ENCODE assay signal across 10 mouse cellular contexts in genomic region chr9:21635639-21636038, GRCm38 (mm10). TPM values are rescaled to one million over a fixed set of nuclear protein-coding genes. Genes with fewer than 3 reads are reported as not detected.
DNase-seq lines count a peak whose midpoint lies in the region; ATAC-seq lines count a peak whose summit lies in the region.
"Had no signal": no experiment of that assay in that cellular context is flagged by ENCODE, and none has a peak within 500 bp of the region (broad histone marks: within the 10 kb centered on the region; RNA-seq: fewer than 3 reads in every experiment).

No protein-coding gene starts in this region.

- no peaks in the 10 kb centered on the region for H3K27me3 ChIP-seq in heart, embryonic 14.5 days (ENCODE audit: control insufficient read depth, insufficient read depth, low read length)
- no peaks in the 10 kb centered on the region for H3K27me3 ChIP-seq in midbrain, embryonic 14.5 days (ENCODE audit: control insufficient read depth, insufficient read depth, low read length)
- H3K27me3 ChIP-seq in midbrain, embryonic 13.5 days: no peaks in the 10 kb centered on the region
- H3K27me3 ChIP-seq: liver, embryonic 12.5 days had no signal

- H3K4me3 ChIP-seq in heart, embryonic 14.5 days (ENCODE audit: control insufficient read depth in 1 of 2, insufficient read depth in 1 of 2, low read depth in 1 of 2, low read length in 2 of 2): no peak overlapping the region
- no peak overlapping the region for H3K4me3 ChIP-seq in midbrain, embryonic 14.5 days (replicated peaks; ENCODE audit: low read depth, low read length)
- no peak overlapping the region for H3K4me3 ChIP-seq in midbrain, embryonic 13.5 days (replicated peaks)
- H3K4me3 ChIP-seq: liver, embryonic 12.5 days had no signal

- no peaks in the 10 kb centered on the region for H3K9me3 ChIP-seq in heart, embryonic 14.5 days (ENCODE audit: control insufficient read depth, low read length)
- no peaks in the 10 kb centered on the region for H3K9me3 ChIP-seq in midbrain, embryonic 14.5 days (ENCODE audit: control insufficient read depth, low read length)
- no peaks in the 10 kb centered on the region for H3K9me3 ChIP-seq in midbrain, embryonic 13.5 days
- H3K9me3 ChIP-seq: liver, embryonic 12.5 days had no signal

- H3K27ac ChIP-seq in heart, embryonic 14.5 days (replicated peaks in 1 of 2; ENCODE audit: control insufficient read depth in 1 of 2, insufficient read depth in 1 of 2, low read depth in 2 of 2, low read length in 2 of 2): 0 out of 4 replicates have a peak overlapping the region, but pooled peaks of 1 of the 2 experiments have one; percentile 24
- no peak overlapping the region for H3K27ac ChIP-seq in midbrain, embryonic 14.5 days (replicated peaks; ENCODE audit: low read depth, low read length)
- H3K27ac ChIP-seq in midbrain, embryonic 13.5 days: no peak overlapping the region
- H3K27ac ChIP-seq: liver, embryonic 12.5 days had no signal

- 18% methylated on average over 7 of the region's 7 CpGs for WGBS in heart, embryonic 14.5 days
- WGBS in midbrain, embryonic 14.5 days: 79% methylated on average over 7 of the region's 7 CpGs
- WGBS in midbrain, embryonic 13.5 days: 78% methylated on average over 7 of the region's 7 CpGs

- H3K36me3 ChIP-seq in heart, embryonic 14.5 days (ENCODE audit: control insufficient read depth, insufficient read depth, low read length): peaks cover 82% of the 10 kb centered on the region
- peaks cover 84% of the 10 kb centered on the region for H3K36me3 ChIP-seq in midbrain, embryonic 14.5 days (ENCODE audit: control insufficient read depth, insufficient read depth, low read length)
- H3K36me3 ChIP-seq in midbrain, embryonic 13.5 days: peaks cover 80% of the 10 kb centered on the region

- DNase-seq in heart, adult 18-20 months: no peak
- DNase-seq in midbrain, embryonic 14.5 days: peak; percentile 26
- DNase-seq in brain, adult 2 months (ENCODE audit: low read depth, low spot score): peak; percentile 18
- DNase-seq in cerebellum, postnatal 36 days: peak; percentile 28 to 46
- DNase-seq in spleen, postnatal 36 days (ENCODE audit: low spot score in 2 of 2): no peak
- DNase-seq: heart, postnatal 36 days; lung, postnatal 14 days had no signal

- peak; percentile 8; the same call in 1 of the 2 replicates for ATAC-seq in heart, embryonic 14.5 days (ENCODE audit: insufficient number of reproducible peaks, insufficient read depth, low FRiP score, low read depth)
- ATAC-seq in midbrain, embryonic 14.5 days (ENCODE audit: low FRiP score, low TSS enrichment): no peak
- no peak for ATAC-seq in midbrain, embryonic 13.5 days
- ATAC-seq: liver, embryonic 12.5 days had no signal

- H3K9ac ChIP-seq in heart, embryonic 14.5 days (ENCODE audit: low read length): 0 out of 2 replicates have a peak overlapping the region, but pooled peaks have one; percentile 34
- no peak overlapping the region for H3K9ac ChIP-seq in midbrain, embryonic 14.5 days (replicated peaks; ENCODE audit: low read length)
- H3K9ac ChIP-seq in midbrain, embryonic 13.5 days (replicated peaks): no peak overlapping the region
- H3K9ac ChIP-seq: liver, embryonic 12.5 days had no signal

- no peak overlapping the region for H3K4me2 ChIP-seq in heart, embryonic 14.5 days (ENCODE audit: low read length)
- no peak overlapping the region for H3K4me2 ChIP-seq in midbrain, embryonic 14.5 days (ENCODE audit: low read length)
- no peak overlapping the region for H3K4me2 ChIP-seq in midbrain, embryonic 13.5 days (replicated peaks)
- H3K4me2 ChIP-seq: liver, embryonic 12.5 days had no signal

- peaks cover 6 to 9% of the 10 kb centered on the region in 2 experiments; a peak in 3 of 4 replicates for H3K4me1 ChIP-seq in heart, embryonic 14.5 days (ENCODE audit: control insufficient read depth in 2 of 2, insufficient read depth in 2 of 2, low read length in 2 of 2)
- no peaks in the 10 kb centered on the region for H3K4me1 ChIP-seq in midbrain, embryonic 14.5 days (ENCODE audit: control insufficient read depth, insufficient read depth, low read length)
- no peaks in the 10 kb centered on the region for H3K4me1 ChIP-seq in midbrain, embryonic 13.5 days (replicated peaks)
- H3K4me1 ChIP-seq: liver, embryonic 12.5 days had no signal

RNA-seq across cellular contexts. Expression of gene Smarca4, which starts 19.7 kb away (rescaled TPM):
- 51.1 and 52.8 TPM in 2 replicates for polyA plus RNA-seq in heart, embryonic 14.5 days (2014; fragmentation: Nextera tagmentation; extraction: Ambion mirVana)
- 10 to 100 TPM; 45.7 to 50.8 TPM for total RNA-seq in heart, adult 18-20 months (2021)
- polyA plus RNA-seq in midbrain, embryonic 14.5 days (2014; fragmentation: Nextera tagmentation; extraction: Ambion mirVana): 162 and 179 TPM in 2 replicates
- polyA plus RNA-seq in midbrain, embryonic 13.5 days (2015; fragmentation: Nextera tagmentation; extraction: Ambion mirVana): 172 and 183 TPM in 2 replicates

RNA-seq across cellular contexts. Expression of gene Yipf2, which starts 43.0 kb away (rescaled TPM):
- 11.5 and 11.7 TPM in 2 replicates for polyA plus RNA-seq in heart, embryonic 14.5 days (2014; fragmentation: Nextera tagmentation; extraction: Ambion mirVana)
- total RNA-seq in heart, adult 18-20 months (2021): 1 to 10 TPM; 4.8 to 7.6 TPM
- polyA plus RNA-seq in midbrain, embryonic 14.5 days (2014; fragmentation: Nextera tagmentation; extraction: Ambion mirVana): 19.4 and 20.5 TPM in 2 replicates
- 28.7 and 28.8 TPM in 2 replicates for polyA plus RNA-seq in midbrain, embryonic 13.5 days (2015; fragmentation: Nextera tagmentation; extraction: Ambion mirVana)

RNA-seq across cellular contexts. Expression of gene Timm29, which starts 43.1 kb away (rescaled TPM):
- 38.1 and 40.0 TPM in 2 replicates for polyA plus RNA-seq in heart, embryonic 14.5 days (2014; fragmentation: Nextera tagmentation; extraction: Ambion mirVana)
- total RNA-seq in heart, adult 18-20 months (2021): 10 to 100 TPM; 62.0 to 62.2 TPM
- polyA plus RNA-seq in midbrain, embryonic 14.5 days (2014; fragmentation: Nextera tagmentation; extraction: Ambion mirVana): 68.8 and 86.9 TPM in 2 replicates
- polyA plus RNA-seq in midbrain, embryonic 13.5 days (2015; fragmentation: Nextera tagmentation; extraction: Ambion mirVana): 52.8 and 58.6 TPM in 2 replicates

Comparison
In these comparisons a context has a peak if more than half of its experiments do, and no peak if none do; other contexts are left out.
1. DNase-seq: peak in midbrain, embryonic 14.5 days (single experiment), brain, adult 2 months (single experiment) and cerebellum, postnatal 36 days (2 of 2); none in heart, adult 18-20 months (0 of 2) and spleen, postnatal 36 days (0 of 2).